Mouse (Mus musculus) natural killer cell, adult 2 months (primary cell): ENCODE results near the gene Cog1.

Experiments used
- DNase-seq, 2 experiments: peaks; one replicate each; pipeline ENCODE4 v3.0.0; 2022; ENCODE audit warnings: low spot score in 2 of 2

Gene Cog1

DNA sequence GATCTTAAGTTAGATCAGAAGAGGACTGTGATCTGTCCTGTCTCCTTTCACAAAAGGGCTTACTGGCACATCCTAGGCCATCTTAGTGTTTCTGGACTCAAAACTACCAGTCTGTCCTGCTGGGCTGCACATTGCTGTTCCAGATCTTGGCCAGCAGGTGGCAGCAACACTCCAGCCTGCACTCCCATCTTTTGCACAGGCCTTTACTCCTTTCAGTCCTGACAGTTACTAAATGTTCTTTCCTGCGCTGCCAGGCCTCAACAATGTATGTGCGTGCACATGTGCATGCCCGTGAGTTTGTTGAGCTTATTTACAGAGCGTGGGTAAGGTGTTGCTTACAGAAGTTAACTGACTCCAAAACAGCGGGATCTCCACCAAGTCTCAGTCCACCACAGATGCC is 54.8 kb downstream of the Cog1 start:
- DNase-seq, result peak; percentile 40 to 63

- no peak for DNase-seq
These were observed 57.1 kb downstream of the Cog1 start for GRCm38 (mm10) chr11:113705966-113706652.

DNA sequence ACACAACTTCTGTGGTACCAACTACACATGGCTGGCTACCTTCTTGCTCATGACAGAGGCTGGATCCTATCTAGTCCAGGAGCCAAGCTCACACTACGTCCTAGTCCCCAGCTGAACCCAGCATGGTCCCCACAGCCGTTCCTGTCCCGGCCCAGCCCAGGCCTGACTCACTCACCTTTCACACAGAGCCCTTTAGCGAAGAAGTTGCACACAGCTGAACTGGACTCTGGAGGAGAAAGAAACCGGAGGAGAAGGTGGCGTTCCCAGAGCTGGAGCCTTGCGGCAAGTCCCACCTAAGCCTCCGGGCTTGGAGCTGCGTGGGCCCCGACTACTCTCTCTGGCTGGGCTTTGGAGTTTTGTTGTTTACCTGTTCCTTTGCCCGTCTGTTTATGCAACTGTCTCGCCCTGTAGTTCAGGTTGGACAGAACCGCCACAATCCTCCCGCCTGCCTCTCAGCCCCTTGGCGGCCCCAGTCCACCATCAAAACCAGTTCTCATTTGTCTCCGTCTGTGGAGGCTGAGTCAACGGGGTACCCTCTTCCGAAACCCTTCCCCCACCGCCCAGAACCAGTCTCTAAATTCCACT is 59.8 kb downstream of the Cog1 start:
- no peak for DNase-seq

DNA sequence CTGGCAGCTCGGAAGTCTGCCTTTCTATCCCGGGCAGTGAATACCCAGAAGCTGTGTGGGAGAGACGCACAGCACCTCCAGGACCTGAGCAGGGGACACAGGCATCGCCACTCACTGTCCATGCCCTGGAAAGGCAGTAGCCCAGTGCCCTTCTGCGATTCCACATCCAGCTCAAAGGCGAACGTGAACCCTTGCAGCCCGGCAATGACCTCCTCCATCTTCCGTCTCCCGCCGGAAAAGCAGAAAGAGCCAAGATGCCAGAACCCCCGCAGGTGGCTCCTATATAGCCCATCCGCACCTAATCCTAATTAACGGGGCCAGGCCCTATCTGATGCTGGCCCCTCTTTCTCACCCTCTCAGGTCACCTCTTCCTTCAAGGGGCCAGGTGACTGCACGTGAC is 60.3 kb downstream of the Cog1 start:
- DNase-seq, result no peak

DNA sequence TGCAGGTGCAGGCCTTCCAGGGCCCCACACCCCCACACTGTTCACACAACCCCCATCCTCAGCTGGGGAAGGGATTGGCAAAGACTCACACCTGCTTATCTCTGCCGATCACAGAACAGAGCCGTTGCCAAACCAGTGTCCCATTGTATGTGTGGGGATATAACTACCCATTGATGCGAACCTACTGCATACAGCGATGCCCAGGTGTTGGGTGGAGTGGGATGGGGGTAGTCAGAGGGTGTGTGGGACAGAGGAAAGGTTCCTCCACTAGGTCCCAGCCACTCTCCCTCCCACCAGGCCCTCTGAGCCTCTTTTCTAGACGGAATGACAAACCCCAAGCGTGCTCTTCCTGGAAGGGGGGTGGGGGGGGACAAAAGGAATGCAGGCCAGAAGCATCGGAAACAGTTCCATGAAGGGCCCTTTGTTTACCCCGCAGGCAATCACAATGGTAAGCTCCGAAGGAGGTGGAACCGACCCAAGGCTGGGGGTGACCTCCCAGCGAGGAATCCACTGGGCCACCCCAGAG is 60.8 kb downstream of the Cog1 start, which contains the start of gene Cpsf4l:
Cpsf4l (minus strand) TSS at position 287 of the 526 bp plus-strand sequence.
- DNase-seq, result no peak

GRCm38 (mm10) chr11:113710257-113710777 is 61.3 kb downstream of the Cog1 start:
- DNase-seq, result no peak

DNA sequence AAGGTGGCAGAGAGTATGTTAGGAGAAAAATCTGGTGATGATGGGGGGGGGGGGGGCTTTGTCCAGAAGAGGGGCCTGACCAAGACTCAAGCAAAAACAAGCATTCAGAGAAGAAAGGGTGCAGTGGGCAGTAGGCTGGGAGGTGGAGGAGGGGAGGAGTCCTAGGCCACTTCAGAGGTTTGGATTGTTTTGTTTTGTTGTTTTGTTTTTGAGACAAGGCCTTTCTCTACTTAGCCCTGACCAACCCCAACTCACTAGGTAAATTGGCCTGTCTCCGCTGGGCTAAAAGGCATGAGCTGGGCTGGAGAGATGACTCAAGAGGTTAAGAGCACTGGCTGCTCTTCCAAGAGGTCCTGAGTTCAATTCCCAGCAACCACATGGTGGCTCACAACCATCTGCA is 62.1 kb downstream of the Cog1 start:
- no peak for DNase-seq

- no peak for DNase-seq
These were observed 66.2 kb downstream of the Cog1 start for GRCm38 (mm10) chr11:113715078-113715674.

GRCm38 (mm10) chr11:113716132-113716531 is 67.2 kb downstream of the Cog1 start:
- DNase-seq, result no peak
